Mouse (Mus musculus) ES-E14 (cell line): ENCODE data around the gene Kirrel3.

Experiments used
- ZC3H11A ChIP-seq: IDR thresholded peaks from 2 replicates; pipeline ENCODE4 v1.6.1; 2012; ENCODE audit warnings: low read depth, mild to moderate bottlenecking, inconsistent platforms, low read length, borderline replicate concordance
- ZNF384 ChIP-seq: IDR thresholded peaks from 2 replicates; pipeline ENCODE4 v1.6.1; 2012; ENCODE audit warnings: low read depth, low read length, inconsistent platforms

DNA sequence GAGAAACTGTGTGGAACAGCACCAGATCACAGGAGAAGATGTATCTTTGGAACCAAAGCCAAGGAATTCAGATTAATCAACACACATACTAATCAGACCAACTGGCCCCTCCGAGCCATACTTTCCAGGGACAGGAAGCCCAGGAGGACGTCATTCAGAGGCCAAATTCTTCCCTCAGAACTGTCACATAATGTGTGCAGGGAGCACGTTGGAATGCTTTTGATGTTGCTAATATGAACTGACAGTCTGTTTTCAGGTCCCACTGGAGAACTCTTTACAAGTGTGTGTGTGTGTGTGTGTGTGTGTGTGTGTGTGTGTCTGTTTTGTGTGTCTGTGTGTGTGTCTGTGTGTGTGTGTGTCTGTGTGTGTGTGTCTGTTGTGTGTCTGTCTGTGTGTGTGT lies 345.0 kb downstream of the Kirrel3 start:
- TF ChIP-seq ZNF384 (no peak), ZC3H11A (no peak)
